Comparison of ENCODE assay signal across 26 mouse cellular contexts in genomic region chr3:126747628-126748027, GRCm38 (mm10).
DNase-seq lines count a peak whose midpoint lies in the region; TF ChIP-seq lines count a peak whose summit lies in the region.
"Had no signal": no experiment of that assay in that cellular context is flagged by ENCODE, and none has a peak within 500 bp of the region (broad histone marks: within the 10 kb centered on the region; RNA-seq: fewer than 3 reads in every experiment).

No protein-coding gene starts in this region.

- TF ChIP-seq EP300 in heart, adult 2 months (IDR thresholded peaks at IDR 0.05; ENCODE audit: insufficient read depth, low read depth, low read length): no peak

- H3K36me3 ChIP-seq in heart, embryonic 10.5 days: no peaks in the 10 kb centered on the region
- H3K36me3 ChIP-seq in heart, adult 2 months (ENCODE audit: control insufficient read depth, insufficient read depth, low read length): peaks cover 26% of the 10 kb centered on the region
- H3K36me3 ChIP-seq: embryonic facial prominence, embryonic 12.5 days; embryonic facial prominence, embryonic 15.5 days; forebrain, embryonic 12.5 days; forebrain, embryonic 15.5 days; hindbrain, embryonic 10.5 days; hindbrain, embryonic 13.5 days; intestine, embryonic 15.5 days had no signal

- no peak overlapping the region for H3K9ac ChIP-seq in heart, adult 2 months (ENCODE audit: low read depth, low read length)
- H3K9ac ChIP-seq: embryonic facial prominence, embryonic 12.5 days; embryonic facial prominence, embryonic 15.5 days; forebrain, embryonic 12.5 days; forebrain, embryonic 15.5 days; hindbrain, embryonic 13.5 days; intestine, embryonic 15.5 days had no signal

- 77% methylated on average over 3 of the region's 3 CpGs for WGBS in heart, embryonic 10.5 days
- WGBS in heart, adult 2 months: 62% methylated on average over 3 of the region's 3 CpGs

- H3K9me3 ChIP-seq in heart, embryonic 10.5 days: no peaks in the 10 kb centered on the region
- H3K9me3 ChIP-seq: embryonic facial prominence, embryonic 12.5 days; embryonic facial prominence, embryonic 15.5 days; forebrain, embryonic 12.5 days; forebrain, embryonic 15.5 days; hindbrain, embryonic 10.5 days; hindbrain, embryonic 13.5 days; intestine, embryonic 15.5 days had no signal

- H3K27me3 ChIP-seq in heart, embryonic 10.5 days (ENCODE audit: insufficient read depth, poor library complexity, severe bottlenecking): no peaks in the 10 kb centered on the region
- no peaks in the 10 kb centered on the region for H3K27me3 ChIP-seq in heart, adult 2 months (ENCODE audit: control insufficient read depth, insufficient read depth, low read length)
- H3K27me3 ChIP-seq: embryonic facial prominence, embryonic 12.5 days; embryonic facial prominence, embryonic 15.5 days; forebrain, embryonic 12.5 days; forebrain, embryonic 15.5 days; hindbrain, embryonic 13.5 days; intestine, embryonic 15.5 days; Patski had no signal

- no peak for DNase-seq in heart, embryonic 10.5 days (ENCODE audit: low spot score)
- no peak for DNase-seq in heart, adult 2 months
- DNase-seq in 3T3-L1 (ENCODE audit: low read depth, low spot score) (peak; percentile 75), NIH3T3 (ENCODE audit: low read depth) (peak; percentile 24)
- DNase-seq in ovary, postnatal 14 days (ENCODE audit: low spot score): no peak
- no peak for DNase-seq in urinary bladder, postnatal 36 days (ENCODE audit: low spot score in 2 of 2)
- DNase-seq: adrenal gland, postnatal 10 days; adrenal gland, postnatal 36 days; B cell, adult 2 months; cerebellum, adult 18-20 months; cerebellum, adult 9-10 months; cerebellum, postnatal 25 days; gastrocnemius, postnatal 25 days; heart, adult 18-20 months; heart, postnatal 10 days; heart, postnatal 36 days; kidney, adult 11 months had no signal

- H3K4me1 ChIP-seq in heart, embryonic 10.5 days: peaks cover 28% of the 10 kb centered on the region
- H3K4me1 ChIP-seq in heart, adult 2 months (ENCODE audit: control insufficient read depth, insufficient read depth, low read length): peaks cover 21% of the 10 kb centered on the region
- H3K4me1 ChIP-seq: embryonic facial prominence, embryonic 12.5 days; embryonic facial prominence, embryonic 15.5 days; intestine, embryonic 15.5 days had no signal

- no peak for TF ChIP-seq POLR2A in heart, adult 2 months (IDR thresholded peaks at IDR 0.05; ENCODE audit: insufficient read depth, low read depth, low read length)

- peaks cover 7% of the 10 kb centered on the region for H3K79me2 ChIP-seq in heart, adult 2 months (replicated peaks; ENCODE audit: control insufficient read depth, insufficient read depth, low read length)

- intact Hi-C loops in heart, adult 2 months (cut with DNase I): loop anchor here (2.0 kb wide), 1 partner anchor 151 kb away; the partner anchor contains the start of gene Camk2d

- H3K27ac ChIP-seq in heart, embryonic 10.5 days: peak overlapping the region; percentile 47; the same call in 1 of the 2 replicates
- no peak overlapping the region; the same call in 1 of the 2 replicates for H3K27ac ChIP-seq in heart, adult 2 months
- H3K27ac ChIP-seq: embryonic facial prominence, embryonic 12.5 days; embryonic facial prominence, embryonic 15.5 days; forebrain, embryonic 12.5 days; forebrain, embryonic 15.5 days; hindbrain, embryonic 10.5 days; hindbrain, embryonic 13.5 days; intestine, embryonic 15.5 days had no signal

- no peak for TF ChIP-seq CTCF in heart, adult 2 months (IDR thresholded peaks at IDR 0.05)

- no peak overlapping the region for H3K4me3 ChIP-seq in heart, embryonic 10.5 days
- no peak overlapping the region for H3K4me3 ChIP-seq in heart, adult 2 months
- H3K4me3 ChIP-seq: embryonic facial prominence, embryonic 12.5 days; embryonic facial prominence, embryonic 15.5 days; erythroblast, embryonic 14.5 days; forebrain, embryonic 12.5 days; forebrain, embryonic 15.5 days; hindbrain, embryonic 10.5 days; hindbrain, embryonic 13.5 days; intestine, embryonic 15.5 days had no signal

Comparison
In these comparisons a context has a peak if more than half of its experiments do, and no peak if none do; other contexts are left out.
1. DNase-seq: peak in 3T3-L1 (single experiment) and NIH3T3 (single experiment); none in heart, embryonic 10.5 days (single experiment), heart, adult 2 months (0 of 2), ovary, postnatal 14 days (single experiment) and urinary bladder, postnatal 36 days (0 of 2).